Mouse (Mus musculus) hindbrain, postnatal 0 days (tissue): Measurements from ENCODE around the gene Aph1b. TPM values are rescaled to one million over a fixed set of nuclear protein-coding genes. Genes with fewer than 3 reads are reported as not detected.

Experiments used
- ATAC-seq: fragments of 200-750 bp; cut with Nextera tagmentation; 2 replicates; pipeline ENCODE4 v1.8.0; 2017; ENCODE audit warnings: mild to moderate bottlenecking, moderate TSS enrichment, moderate library complexity
- DNase-seq: peaks from one replicate; pipeline ENCODE4 v3.0.0-alpha.2; 2015; ENCODE audit warnings: low spot score
- H3K27ac ChIP-seq: fragments of 300-500 bp; sonication (generic); 2 replicates; pipeline ENCODE4 v1.5.1; 2014; ENCODE audit warnings: mild to moderate bottlenecking
- H3K27me3 ChIP-seq: fragments of 300-500 bp; sonication (generic); 2 replicates; pipeline ENCODE4 v1.6.1; 2014; ENCODE audit warnings: low read length, mixed read lengths; ENCODE audit not compliant: insufficient read depth
- H3K36me3 ChIP-seq: fragments of 300-500 bp; sonication (generic); 2 replicates; pipeline ENCODE4 v1.6.1; 2014; ENCODE audit warnings: low read length, mixed read lengths; ENCODE audit not compliant: insufficient read depth
- H3K4me1 ChIP-seq: fragments of 300-500 bp; sonication (generic); 2 replicates; pipeline ENCODE4 v1.6.1; 2014; ENCODE audit warnings: antibody characterized with exemption, low read length, mixed read lengths; ENCODE audit not compliant: insufficient read depth
- H3K4me2 ChIP-seq: fragments of 300-500 bp; sonication (generic); 2 replicates; pipeline ENCODE4 v1.6.1; 2014; ENCODE audit warnings: low read depth, mild to moderate bottlenecking, low read length, moderate library complexity, mixed read lengths
- H3K4me3 ChIP-seq: fragments of 300-500 bp; sonication (generic); 2 replicates; pipeline ENCODE4 v1.5.1; 2014; ENCODE audit warnings: low read length
- H3K9ac ChIP-seq: fragments of 300-500 bp; sonication (generic); replicated peaks from 2 replicates; pipeline ENCODE4 v1.6.1; 2014; ENCODE audit warnings: mild to moderate bottlenecking, low read length, moderate library complexity, mixed read lengths
- H3K9me3 ChIP-seq: fragments of 300-500 bp; sonication (generic); 2 replicates; pipeline ENCODE4 v1.6.1; 2016; ENCODE audit warnings: low read length, mixed read lengths
- CTCF ChIP-seq: IDR thresholded peaks from 2 replicates; pipeline ENCODE4 v1.5.1; 2016; ENCODE audit warnings: antibody characterized with exemption, control low read depth, low read depth
- WGBS: fragments of 180-500 bp; shearing (Covaris S2); extraction: QIAGEN DNeasy Blood & Tissue Kit; methylation state at CpG from one replicate; pipeline ENCODE4 v1.1.7; 2014; 5-methylcytosine and 5-hydroxymethylcytosine counted together
- polyA plus RNA-seq: library from polyadenylated mRNA; unstranded; fragments of >200 nt; fragmentation: Nextera tagmentation; extraction: Ambion mirVana; gene quantifications from 2 replicates; pipeline ENCODE4 v1.2.1, GENCODE M21; 2015
- total RNA-seq: library from RNA; depleted of rRNA; stranded (reverse); fragments of >200 nt; gene quantifications from 2 replicates; pipeline ENCODE4 v1.2.3, GENCODE M21; 2014; rRNA removed

Aph1b gene
- total RNA-seq (26.5 and 26.8 TPM in 2 replicates), polyA plus RNA-seq (15.1 and 15.6 TPM in 2 replicates)

GRCm38 (mm10) chr9:66795464-66796324 lies at the start of gene Aph1b:
Gene Aph1b (minus strand): TSS chr9:66795490.
- under 1% methylated on average over 41 of the region's 42 CpGs for WGBS
- ATAC-seq (peak; percentile 98), DNase-seq (peak; percentile 97)
- H3K4me2 ChIP-seq, result peak within 1 kb of the TSS; percentile 64
- peak within 1 kb of the TSS; percentile 79 for H3K4me3 ChIP-seq
- H3K9ac ChIP-seq, result peak within 1 kb of the TSS; percentile 71
- no peaks in the 10 kb centered on the region for H3K4me1 ChIP-seq
- H3K27me3 ChIP-seq, result no peaks in the 10 kb centered on the region
- H3K27ac ChIP-seq, result peak within 1 kb of the TSS; percentile 89
- H3K36me3 ChIP-seq, result no peaks in the 10 kb centered on the region
- no peak for TF ChIP-seq CTCF
- H3K9me3 ChIP-seq, result no peaks in the 10 kb centered on the region

GRCm38 (mm10) chr9:66835097-66835480 lies 39.8 kb upstream of the Aph1b start:
- peak; percentile 47 for TF ChIP-seq CTCF
- H3K4me1 ChIP-seq, result peaks cover 4% of the 10 kb centered on the region; the same call in 1 of the 2 replicates
- H3K27me3 ChIP-seq, result no peaks in the 10 kb centered on the region
- ATAC-seq (peak; percentile 87), DNase-seq (no peak)
- peak overlapping the region; percentile 54; the same call in 1 of the 2 replicates for H3K27ac ChIP-seq
- H3K4me3 ChIP-seq, result peak overlapping the region; percentile 61
- WGBS, result under 1% methylated on average over 24 of the region's 24 CpGs
- peak overlapping the region; percentile 76 for H3K4me2 ChIP-seq
- H3K9ac ChIP-seq, result peak overlapping the region; percentile 63
- no peaks in the 10 kb centered on the region for H3K36me3 ChIP-seq
- H3K9me3 ChIP-seq, result no peaks in the 10 kb centered on the region

GRCm38 (mm10) chr9:66834318-66835096 lies 39.2 kb upstream of the Aph1b start, which contains the start of gene Aph1c:
Gene Aph1c (minus strand): TSS chr9:66834726.
- ATAC-seq (peak; percentile 100), DNase-seq (peak; percentile 99)
- Histone ChIP-seq H3K9ac (peak within 1 kb of the TSS; percentile 63), H3K36me3 (no peaks in the 10 kb centered on the region), H3K4me2 (peak within 1 kb of the TSS; percentile 76), H3K9me3 (no peaks in the 10 kb centered on the region), H3K27ac (peak within 1 kb of the TSS; percentile 55), H3K4me1 (peaks cover 4% of the 10 kb centered on the region; the same call in 1 of the 2 replicates), H3K27me3 (no peaks in the 10 kb centered on the region), H3K4me3 (peak within 1 kb of the TSS; percentile 61)
- TF ChIP-seq CTCF, result no peak
- 1% methylated on average over 57 of the region's 58 CpGs for WGBS

- WGBS, result 18% methylated on average over 7 of the region's 7 CpGs
- Histone ChIP-seq H3K9ac (peak overlapping the region; percentile 63), H3K9me3 (no peaks in the 10 kb centered on the region), H3K4me2 (peak overlapping the region; percentile 76), H3K4me3 (peak overlapping the region; percentile 61), H3K36me3 (no peaks in the 10 kb centered on the region), H3K27ac (peak overlapping the region; percentile 55), H3K4me1 (peaks cover 4% of the 10 kb centered on the region; the same call in 1 of the 2 replicates), H3K27me3 (no peaks in the 10 kb centered on the region)
- no peak for ATAC-seq
- TF ChIP-seq CTCF, result no peak
- DNase-seq, result peak; percentile 19
These were observed 38.6 kb upstream of the Aph1b start for GRCm38 (mm10) chr9:66833851-66834250.

GRCm38 (mm10) chr9:66832366-66832908 lies 37.1 kb upstream of the Aph1b start:
- TF ChIP-seq CTCF, result no peak
- Histone ChIP-seq H3K9me3 (no peaks in the 10 kb centered on the region), H3K27me3 (no peaks in the 10 kb centered on the region), H3K4me3 (no peak overlapping the region), H3K9ac (no peak overlapping the region), H3K4me1 (peaks cover 4% of the 10 kb centered on the region; the same call in 1 of the 2 replicates), H3K36me3 (no peaks in the 10 kb centered on the region), H3K27ac (no peak overlapping the region), H3K4me2 (no peak overlapping the region)
- WGBS, result 71% methylated on average over 4 of the region's 4 CpGs
- DNase-seq, result no peak
- ATAC-seq, result no peak

GRCm38 (mm10) chr9:66825990-66826389 lies 30.7 kb upstream of the Aph1b start:
- TF ChIP-seq CTCF, result peak; percentile 83
- WGBS, result 45% methylated on average over 1 of the region's 1 CpGs
- Histone ChIP-seq H3K4me3 (no peak overlapping the region), H3K27ac (no peak overlapping the region), H3K4me2 (no peak overlapping the region), H3K4me1 (no peaks in the 10 kb centered on the region), H3K9me3 (no peaks in the 10 kb centered on the region), H3K9ac (no peak overlapping the region), H3K36me3 (no peaks in the 10 kb centered on the region), H3K27me3 (no peaks in the 10 kb centered on the region)
- DNase-seq, result peak; percentile 81
- ATAC-seq, result no peak
